Mouse (Mus musculus): ENCODE data around the gene Cdc20b. TPM values are rescaled to one million over a fixed set of nuclear protein-coding genes. Genes with fewer than 3 reads are reported as not detected.

Cdc20b gene
- polyA plus RNA-seq, 1 experiment from 2014 or later: 2.1 TPM

DNA sequence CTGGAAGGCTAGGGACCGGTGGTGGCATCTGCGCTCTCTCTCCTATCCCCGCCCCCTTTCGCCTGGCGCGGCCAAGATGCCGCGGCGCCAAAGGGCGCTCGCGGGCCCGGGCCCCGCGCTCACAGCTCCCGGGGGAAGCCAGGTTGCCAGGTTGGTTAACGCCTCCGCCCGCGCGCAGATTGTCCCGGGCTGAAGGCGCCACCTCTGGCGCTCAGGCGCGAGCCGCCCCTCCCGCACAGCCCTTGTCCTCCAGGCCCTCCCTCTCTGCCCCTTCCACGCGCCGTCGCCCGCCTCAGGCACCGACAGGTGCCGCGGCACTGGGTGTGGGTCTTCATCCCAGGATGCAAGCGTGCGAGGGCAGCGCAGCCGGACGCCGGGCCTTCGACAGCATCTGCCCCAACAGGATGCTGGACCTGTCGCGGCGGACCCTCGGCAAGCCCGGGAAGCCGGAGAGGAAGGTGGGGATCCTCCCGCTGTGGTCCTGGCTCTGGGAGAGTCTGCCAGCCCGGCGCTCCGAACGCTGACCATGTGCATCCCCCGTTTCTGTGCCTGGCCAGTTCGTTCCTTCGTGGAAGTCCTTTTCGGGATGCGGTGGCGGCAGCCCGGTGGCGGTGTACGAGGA lies 41.3 kb upstream of the Cdc20b start, which contains the start of gene Mcidas:
TSS of gene Mcidas (plus strand) at position 315 of the 622 bp plus-strand sequence.
- under 1% methylated on average over 50 of the region's 63 CpGs for WGBS
- no peaks in the 10 kb centered on the region for H3K36me3 ChIP-seq (ENCODE audit: control insufficient read depth, insufficient read depth, low read length)

DNA sequence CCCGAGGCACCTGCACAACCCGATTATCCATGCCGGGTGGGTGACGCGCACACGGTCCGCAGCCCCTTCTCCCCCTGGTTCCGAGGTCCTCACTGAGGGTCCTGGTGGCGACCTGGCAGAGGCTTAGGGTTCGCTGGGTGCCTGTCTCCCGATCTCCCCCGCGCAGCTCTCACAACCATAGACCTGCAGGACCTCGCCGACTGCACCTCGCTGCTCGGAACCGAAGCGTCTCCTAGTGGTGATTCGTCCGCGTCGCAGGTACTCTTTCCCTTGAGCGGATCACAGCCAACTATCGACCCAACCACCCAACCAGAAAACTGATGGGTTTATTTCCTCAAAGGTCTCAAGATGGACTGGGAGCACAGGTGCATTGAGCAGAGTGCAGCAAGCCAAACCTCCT lies 40.7 kb upstream of the Cdc20b start:
- Histone ChIP-seq H3K9me3 (ENCODE audit: control insufficient read depth, low read length) (no peaks in the 10 kb centered on the region), H3K4me2 (replicated peaks; ENCODE audit: low read depth, low read length) (peak overlapping the region; percentile 42), H3K4me1 (replicated peaks; ENCODE audit: control insufficient read depth, insufficient read depth, low read length) (peaks cover 16% of the 10 kb centered on the region), H3K27ac (ENCODE audit: low read depth, low read length) (no peak overlapping the region), H3K27me3 (ENCODE audit: control insufficient read depth, insufficient read depth, low read length) (peaks cover 90% of the 10 kb centered on the region), H3K9ac (ENCODE audit: low read depth, low read length) (no peak overlapping the region), H3K4me3 (ENCODE audit: low read depth, low read length) (peak overlapping the region; percentile 29), H3K36me3 (ENCODE audit: control insufficient read depth, insufficient read depth, low read length) (no peaks in the 10 kb centered on the region)
- ATAC-seq (ENCODE audit: low FRiP score) (peak; percentile 51), DNase-seq (ENCODE audit: low spot score) (peak; percentile 70)
- under 1% methylated on average over 23 of the region's 25 CpGs for WGBS

More for the DNA sequence above, 41.3 kb upstream of the Cdc20b start, which contains the start of gene Mcidas:
- H3K4me1 ChIP-seq (replicated peaks; ENCODE audit: control insufficient read depth, insufficient read depth, low read length): peaks cover 13% of the 10 kb centered on the region
- H3K27ac ChIP-seq (ENCODE audit: low read depth, low read length): no peak within 1 kb of the TSS
- no peak within 1 kb of the TSS for H3K9ac ChIP-seq (ENCODE audit: low read depth, low read length)
- DNase-seq (ENCODE audit: low spot score) (peak; percentile 60), ATAC-seq (ENCODE audit: low FRiP score) (peak; percentile 53)
- peak within 1 kb of the TSS; percentile 29 for H3K4me3 ChIP-seq (ENCODE audit: low read depth, low read length)
- peaks cover 90% of the 10 kb centered on the region for H3K27me3 ChIP-seq (ENCODE audit: control insufficient read depth, insufficient read depth, low read length)
- H3K9me3 ChIP-seq (ENCODE audit: control insufficient read depth, low read length): no peaks in the 10 kb centered on the region
- H3K4me2 ChIP-seq (replicated peaks; ENCODE audit: low read depth, low read length): peak within 1 kb of the TSS; percentile 42

DNA sequence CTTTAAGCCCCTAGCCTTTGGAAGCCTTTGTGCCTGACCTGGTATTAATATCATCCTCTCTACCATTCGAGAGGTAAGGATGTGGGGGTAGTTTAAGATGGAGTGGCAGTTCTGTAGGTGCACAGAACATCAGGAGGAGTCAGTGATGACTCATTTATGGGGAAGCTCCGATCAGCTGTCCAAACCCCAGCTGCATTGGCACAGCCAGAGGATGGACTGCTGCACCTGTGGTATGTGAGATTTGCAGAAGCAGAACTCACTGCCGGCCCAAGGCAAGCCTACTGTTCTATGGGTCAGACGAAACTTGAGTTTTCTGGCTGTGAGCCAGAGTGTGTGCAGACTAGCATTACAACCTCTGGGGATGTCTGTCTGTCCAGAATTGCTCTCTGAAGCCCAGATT lies 38.5 kb upstream of the Cdc20b start:
- H3K4me3 ChIP-seq (ENCODE audit: low read depth, low read length): no peak overlapping the region
- H3K9ac ChIP-seq (ENCODE audit: low read depth, low read length): no peak overlapping the region
- WGBS: 64% methylated on average over 4 of the region's 4 CpGs
- H3K9me3 ChIP-seq (ENCODE audit: control insufficient read depth, low read length): no peaks in the 10 kb centered on the region
- DNase-seq (ENCODE audit: low spot score) (no peak), ATAC-seq (ENCODE audit: low FRiP score) (no peak)
- H3K27me3 ChIP-seq (ENCODE audit: control insufficient read depth, insufficient read depth, low read length): peaks cover 78% of the 10 kb centered on the region
- no peak overlapping the region for H3K4me2 ChIP-seq (replicated peaks; ENCODE audit: low read depth, low read length)
- H3K4me1 ChIP-seq (replicated peaks; ENCODE audit: control insufficient read depth, insufficient read depth, low read length): peaks cover 14% of the 10 kb centered on the region
- H3K36me3 ChIP-seq (ENCODE audit: control insufficient read depth, insufficient read depth, low read length): no peaks in the 10 kb centered on the region
- H3K27ac ChIP-seq (ENCODE audit: low read depth, low read length): no peak overlapping the region

DNA sequence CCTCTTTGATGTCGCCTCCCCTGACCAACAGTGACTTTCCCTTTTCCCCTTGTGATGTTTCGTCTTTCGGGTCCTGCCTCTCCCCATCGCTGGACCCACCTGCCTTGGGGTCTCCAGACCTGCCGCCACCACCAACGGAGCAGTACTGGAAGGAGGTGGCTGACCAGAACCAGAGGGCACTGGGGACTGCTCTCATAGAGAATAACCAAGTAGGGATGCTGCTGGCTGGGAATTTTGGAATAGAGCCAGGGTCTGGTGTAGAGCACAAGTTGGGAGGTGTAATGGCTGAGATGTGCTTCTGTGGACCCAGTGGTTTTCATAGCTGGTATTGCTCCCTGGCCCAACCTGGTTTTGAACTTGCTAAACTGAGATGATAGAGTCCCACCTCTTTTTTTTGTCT lies 37.5 kb upstream of the Cdc20b start:
- H3K36me3 ChIP-seq (ENCODE audit: control insufficient read depth, insufficient read depth, low read length): no peaks in the 10 kb centered on the region
- no peak overlapping the region for H3K27ac ChIP-seq (ENCODE audit: low read depth, low read length)
- WGBS: 64% methylated on average over 6 of the region's 6 CpGs
- no peak overlapping the region for H3K4me2 ChIP-seq (replicated peaks; ENCODE audit: low read depth, low read length)
- no peak overlapping the region for H3K4me3 ChIP-seq (ENCODE audit: low read depth, low read length)
- H3K4me1 ChIP-seq (replicated peaks; ENCODE audit: control insufficient read depth, insufficient read depth, low read length): peaks cover 14% of the 10 kb centered on the region
- H3K9me3 ChIP-seq (ENCODE audit: control insufficient read depth, low read length): no peaks in the 10 kb centered on the region
- H3K9ac ChIP-seq (ENCODE audit: low read depth, low read length): no peak overlapping the region
- ATAC-seq (ENCODE audit: low FRiP score) (no peak), DNase-seq (ENCODE audit: low spot score) (no peak)
- H3K27me3 ChIP-seq (ENCODE audit: control insufficient read depth, insufficient read depth, low read length): peaks cover 72% of the 10 kb centered on the region

DNA sequence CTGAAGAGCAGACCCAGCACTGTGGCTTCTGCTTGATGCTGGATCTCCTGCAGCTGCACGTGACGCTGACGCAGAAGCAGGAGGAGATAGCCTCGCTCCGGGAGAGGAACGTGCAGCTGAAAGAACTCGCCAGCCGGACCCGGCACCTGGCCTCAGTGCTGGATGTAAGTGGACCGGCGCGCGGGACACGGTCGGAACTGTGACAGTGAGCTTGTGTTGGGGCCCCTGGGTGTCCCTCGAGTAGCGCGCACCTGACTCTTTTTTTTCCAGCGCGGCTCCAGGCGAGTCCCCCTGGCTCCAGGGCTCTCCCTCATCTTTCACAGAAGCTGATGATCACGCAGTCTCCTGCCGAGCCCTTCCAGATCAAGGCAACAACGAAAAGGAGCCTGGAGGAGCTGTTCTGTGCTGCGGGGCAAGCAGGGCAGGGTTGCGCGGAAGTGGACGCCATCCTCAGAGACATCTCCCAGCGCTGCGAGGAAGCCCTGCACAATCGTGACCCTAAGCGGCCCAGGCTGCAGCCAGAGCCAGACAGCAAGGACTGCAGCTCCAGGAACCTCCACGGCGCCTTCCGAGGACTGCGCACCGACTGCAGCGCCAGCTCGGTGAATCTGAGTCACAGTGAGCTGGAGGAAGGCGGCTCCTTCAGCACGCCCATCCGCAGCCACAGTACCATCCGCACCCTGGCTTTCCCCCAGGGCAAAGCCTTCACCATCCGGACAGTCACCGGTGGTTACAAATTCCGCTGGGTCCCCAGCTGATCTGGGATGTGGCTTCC lies 36.3 kb upstream of the Cdc20b start:
- Histone ChIP-seq H3K27ac (ENCODE audit: low read depth, low read length) (no peak overlapping the region), H3K4me2 (replicated peaks; ENCODE audit: low read depth, low read length) (peak overlapping the region; percentile 62), H3K27me3 (ENCODE audit: control insufficient read depth, insufficient read depth, low read length) (peaks cover 62% of the 10 kb centered on the region), H3K9ac (ENCODE audit: low read depth, low read length) (peak overlapping the region; percentile 48), H3K4me3 (ENCODE audit: low read depth, low read length) (peak overlapping the region; percentile 34), H3K4me1 (replicated peaks; ENCODE audit: control insufficient read depth, insufficient read depth, low read length) (peaks cover 10% of the 10 kb centered on the region; the same call in 1 of the 2 replicates), H3K36me3 (ENCODE audit: control insufficient read depth, insufficient read depth, low read length) (no peaks in the 10 kb centered on the region), H3K9me3 (ENCODE audit: control insufficient read depth, low read length) (no peaks in the 10 kb centered on the region)
- DNase-seq (ENCODE audit: low spot score) (peak; percentile 60), ATAC-seq (ENCODE audit: low FRiP score) (peak; percentile 45)
- WGBS: under 1% methylated on average over 46 of the region's 46 CpGs

DNA sequence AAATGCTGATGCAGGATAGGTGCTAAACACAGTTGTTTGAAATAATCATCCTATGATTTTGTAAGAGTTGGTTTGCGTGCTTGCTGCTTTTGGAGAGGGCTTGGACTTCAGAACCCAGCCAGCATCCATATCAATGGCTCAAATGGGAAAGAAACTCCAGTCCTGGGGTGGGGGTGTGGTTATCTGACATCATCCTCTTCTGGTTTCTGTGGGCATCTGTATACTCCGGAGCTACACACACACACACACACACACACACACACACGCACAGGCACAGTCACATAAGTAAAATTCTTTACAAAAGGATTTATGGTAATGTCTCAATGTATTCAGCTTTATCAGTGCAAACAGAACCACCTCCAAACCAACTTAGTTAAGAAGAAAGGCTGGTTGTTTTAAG lies 34.8 kb upstream of the Cdc20b start:
- H3K4me2 ChIP-seq (replicated peaks; ENCODE audit: low read depth, low read length): no peak overlapping the region
- H3K9ac ChIP-seq (ENCODE audit: low read depth, low read length): no peak overlapping the region
- no peaks in the 10 kb centered on the region for H3K9me3 ChIP-seq (ENCODE audit: control insufficient read depth, low read length)
- H3K4me3 ChIP-seq (ENCODE audit: low read depth, low read length): no peak overlapping the region
- peaks cover 47% of the 10 kb centered on the region for H3K27me3 ChIP-seq (ENCODE audit: control insufficient read depth, insufficient read depth, low read length)
- DNase-seq (ENCODE audit: low spot score) (no peak), ATAC-seq (ENCODE audit: low FRiP score) (no peak)
- no peaks in the 10 kb centered on the region for H3K36me3 ChIP-seq (ENCODE audit: control insufficient read depth, insufficient read depth, low read length)
- no peak overlapping the region for H3K27ac ChIP-seq (ENCODE audit: low read depth, low read length)
- 0 out of 2 replicates have a peak, but pooled peaks cover 6% of the 10 kb centered on the region for H3K4me1 ChIP-seq (replicated peaks; ENCODE audit: control insufficient read depth, insufficient read depth, low read length)
- WGBS: 83% methylated on average over 3 of the region's 3 CpGs

DNA sequence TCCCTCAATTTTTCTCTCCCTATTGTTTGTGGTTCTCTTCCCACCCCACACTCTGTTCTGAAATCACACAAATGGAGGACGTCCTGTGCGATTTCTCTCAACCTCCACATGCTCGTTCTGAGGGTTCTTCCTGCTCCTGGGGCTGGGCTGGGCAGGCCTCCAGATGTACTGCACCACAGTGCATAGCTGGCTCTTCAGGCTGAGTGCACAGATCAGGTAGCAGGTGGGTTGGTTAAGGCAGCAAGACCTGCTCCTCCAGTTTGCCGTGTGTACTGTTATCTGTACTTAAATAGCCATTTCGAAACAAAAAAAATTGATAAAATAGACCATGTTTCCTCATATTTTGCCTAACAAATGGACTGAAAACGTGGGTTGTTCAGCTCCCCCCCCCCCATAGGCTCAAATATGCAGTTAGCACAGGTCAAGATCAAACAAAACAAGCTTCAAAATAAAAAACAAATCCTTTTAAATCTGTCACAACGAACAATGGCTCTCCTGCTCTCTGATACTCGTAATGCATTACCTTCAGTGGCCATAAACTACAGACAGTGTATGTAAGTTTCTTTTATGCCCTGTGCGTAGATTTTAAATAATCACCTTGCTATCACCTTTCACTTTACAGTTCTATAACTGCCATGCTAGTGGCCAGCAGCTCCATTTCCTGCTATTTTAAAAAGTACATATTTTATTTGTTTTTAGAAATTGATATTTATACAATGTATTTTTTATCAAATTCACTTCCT lies 34.2 kb upstream of the Cdc20b start:
- WGBS: 74% methylated on average over 9 of the region's 9 CpGs
- H3K9me3 ChIP-seq (ENCODE audit: control insufficient read depth, low read length): no peaks in the 10 kb centered on the region
- no peaks in the 10 kb centered on the region for H3K36me3 ChIP-seq (ENCODE audit: control insufficient read depth, insufficient read depth, low read length)
- no peak for ATAC-seq (ENCODE audit: low FRiP score)
- H3K9ac ChIP-seq (ENCODE audit: low read depth, low read length): no peak overlapping the region
- no peak overlapping the region for H3K27ac ChIP-seq (ENCODE audit: low read depth, low read length)
- H3K4me3 ChIP-seq (ENCODE audit: low read depth, low read length): no peak overlapping the region
- no peak for DNase-seq (ENCODE audit: low spot score)
- H3K4me2 ChIP-seq (replicated peaks; ENCODE audit: low read depth, low read length): no peak overlapping the region
- H3K27me3 ChIP-seq (ENCODE audit: control insufficient read depth, insufficient read depth, low read length): peaks cover 43% of the 10 kb centered on the region
- 0 out of 2 replicates have a peak, but pooled peaks cover 6% of the 10 kb centered on the region for H3K4me1 ChIP-seq (replicated peaks; ENCODE audit: control insufficient read depth, insufficient read depth, low read length)

DNA sequence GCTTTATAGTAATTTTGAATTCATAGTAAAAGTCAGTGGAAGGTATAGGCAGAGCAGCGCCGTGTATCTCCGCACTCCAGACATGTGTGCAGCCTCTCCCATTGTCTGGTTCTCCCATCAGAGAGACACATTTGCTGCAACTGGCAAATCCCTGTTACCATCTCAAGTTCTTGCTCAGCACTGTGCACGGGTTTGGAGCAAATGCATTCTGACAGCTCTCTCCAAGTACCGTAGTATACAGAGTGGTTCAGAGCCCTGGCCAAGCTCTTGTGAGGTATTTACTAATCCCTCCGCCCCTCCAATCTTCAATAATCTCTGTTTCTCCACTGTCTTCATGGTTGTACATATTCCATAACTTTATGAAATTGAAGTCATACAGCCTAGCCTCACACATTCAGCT lies 22.2 kb upstream of the Cdc20b start:
- Histone ChIP-seq H3K4me3 (ENCODE audit: low read depth, low read length) (no peak overlapping the region), H3K27me3 (ENCODE audit: control insufficient read depth, insufficient read depth, low read length) (no peaks in the 10 kb centered on the region), H3K36me3 (ENCODE audit: control insufficient read depth, insufficient read depth, low read length) (no peaks in the 10 kb centered on the region), H3K9ac (ENCODE audit: low read depth, low read length) (no peak overlapping the region), H3K4me2 (replicated peaks; ENCODE audit: low read depth, low read length) (no peak overlapping the region), H3K27ac (ENCODE audit: low read depth, low read length) (no peak overlapping the region), H3K4me1 (replicated peaks; ENCODE audit: control insufficient read depth, insufficient read depth, low read length) (no peaks in the 10 kb centered on the region), H3K9me3 (ENCODE audit: control insufficient read depth, low read length) (no peaks in the 10 kb centered on the region)
- DNase-seq (ENCODE audit: low spot score): no peak
- WGBS: 84% methylated on average over 6 of the region's 6 CpGs
- ATAC-seq (ENCODE audit: low FRiP score): no peak

Measured in hindbrain, embryonic 11.5 days (tissue).